Mouse (Mus musculus) stomach, postnatal 0 days (tissue): ENCODE data around the gene Ube2q1. TPM values are rescaled to one million over a fixed set of nuclear protein-coding genes. Genes with fewer than 3 reads are reported as not detected.

ENCODE experiments used
- ATAC-seq: fragments of 200-750 bp; cut with Nextera tagmentation; 2 replicates; pipeline ENCODE4 v1.8.0; 2017; ENCODE audit not compliant: low FRiP score, low TSS enrichment
- DNase-seq: peaks from one replicate; pipeline ENCODE4 v3.0.0-alpha.2; 2016; ENCODE audit warnings: low spot score
- H3K27ac ChIP-seq: fragments of 300-500 bp; sonication (generic); replicated peaks from 2 replicates; pipeline ENCODE4 v1.5.1; 2014; ENCODE audit warnings: mild to moderate bottlenecking, control low read depth
- H3K27me3 ChIP-seq: fragments of 300-500 bp; sonication (generic); 2 replicates; pipeline ENCODE4 v1.6.1; 2014; ENCODE audit warnings: low read length; ENCODE audit not compliant: control insufficient read depth, insufficient read depth
- H3K36me3 ChIP-seq: fragments of 300-500 bp; sonication (generic); 2 replicates; pipeline ENCODE4 v1.6.1; 2014; ENCODE audit warnings: low read length, mixed read lengths; ENCODE audit not compliant: control insufficient read depth, insufficient read depth
- H3K4me1 ChIP-seq: fragments of 300-500 bp; sonication (generic); replicated peaks from 2 replicates; pipeline ENCODE4 v1.6.1; 2014; ENCODE audit warnings: antibody characterized with exemption; ENCODE audit not compliant: control insufficient read depth, insufficient read depth
- H3K4me2 ChIP-seq: fragments of 300-500 bp; sonication (generic); replicated peaks from 2 replicates; pipeline ENCODE4 v1.6.1; 2014; ENCODE audit warnings: low read depth, mild to moderate bottlenecking, control low read depth, moderate library complexity
- H3K4me3 ChIP-seq: fragments of 300-500 bp; sonication (generic); 2 replicates; pipeline ENCODE4 v1.5.1; 2014; ENCODE audit warnings: low read depth, low read length, control low read depth
- H3K9ac ChIP-seq: fragments of 300-500 bp; sonication (generic); 2 replicates; pipeline ENCODE4 v1.6.1; 2014; ENCODE audit warnings: mild to moderate bottlenecking, low read length, control low read depth, mixed read lengths
- H3K9me3 ChIP-seq: fragments of 300-500 bp; sonication (generic); 2 replicates; pipeline ENCODE4 v1.6.1; 2016; ENCODE audit warnings: low read length; ENCODE audit not compliant: control insufficient read depth
- CTCF ChIP-seq: IDR thresholded peaks from 2 replicates; pipeline ENCODE4 v1.5.1; 2016; ENCODE audit warnings: antibody characterized with exemption, low read depth, mild to moderate bottlenecking, moderate library complexity
- EP300 ChIP-seq: optimal IDR thresholded peaks from 2 replicates; pipeline ENCODE3; 2016; ENCODE audit warnings: antibody characterized with exemption
- WGBS: fragments of 180-500 bp; shearing (Covaris S2); extraction: QIAGEN DNeasy Blood & Tissue Kit; methylation state at CpG from one replicate; pipeline ENCODE4 v1.1.7; 2014; 5-methylcytosine and 5-hydroxymethylcytosine counted together
- polyA plus RNA-seq: library from polyadenylated mRNA; unstranded; fragments of >200 nt; fragmentation: Nextera tagmentation; extraction: Ambion mirVana; gene quantifications from 2 replicates; pipeline ENCODE4 v1.2.1, GENCODE M21; 2015

Ube2q1 gene
- polyA plus RNA-seq, 1 experiment from 2014 or later = 6.5 TPM

- no peak for DNase-seq
- Histone ChIP-seq H3K27me3 (no peaks in the 10 kb centered on the region), H3K4me1 (peaks cover 8% of the 10 kb centered on the region; the same call in 1 of the 2 replicates), H3K36me3 (peaks cover 32% of the 10 kb centered on the region), H3K9ac (no peak overlapping the region), H3K9me3 (no peaks in the 10 kb centered on the region), H3K4me3 (no peak overlapping the region), H3K4me2 (no peak overlapping the region), H3K27ac (no peak overlapping the region)
- TF ChIP-seq EP300 (no peak), CTCF (0 out of 2 replicates have a peak, but pooled peaks have one; percentile 12)
- 80% methylated on average over 4 of the region's 4 CpGs for WGBS
- ATAC-seq = no peak
Observed at GRCm38 (mm10) chr3:89776001-89776400, 2.6 kb downstream of the Ube2q1 start.

GRCm38 (mm10) chr3:89780102-89780501 is 6.7 kb downstream of the Ube2q1 start:
- Histone ChIP-seq H3K9ac (no peak overlapping the region), H3K4me1 (peaks cover 3% of the 10 kb centered on the region; the same call in 1 of the 2 replicates), H3K27me3 (no peaks in the 10 kb centered on the region), H3K36me3 (peaks cover 49% of the 10 kb centered on the region), H3K9me3 (no peaks in the 10 kb centered on the region), H3K4me3 (no peak overlapping the region), H3K27ac (no peak overlapping the region), H3K4me2 (no peak overlapping the region)
- WGBS = 87% methylated on average over 4 of the region's 4 CpGs
- DNase-seq (no peak), ATAC-seq (no peak)
- no peak for TF ChIP-seq CTCF
- no peak for TF ChIP-seq EP300

GRCm38 (mm10) chr3:89781640-89782039 is 8.2 kb downstream of the Ube2q1 start:
- no peak for TF ChIP-seq EP300
- no peak for TF ChIP-seq CTCF
- ATAC-seq (no peak), DNase-seq (no peak)
- Histone ChIP-seq H3K4me2 (no peak overlapping the region), H3K9me3 (no peaks in the 10 kb centered on the region), H3K27ac (no peak overlapping the region), H3K4me3 (no peak overlapping the region), H3K27me3 (no peaks in the 10 kb centered on the region), H3K36me3 (peaks cover 47% of the 10 kb centered on the region), H3K4me1 (peaks cover 4% of the 10 kb centered on the region; the same call in 1 of the 2 replicates), H3K9ac (no peak overlapping the region)
- 79% methylated on average over 5 of the region's 5 CpGs for WGBS

GRCm38 (mm10) chr3:89784991-89785753 is 11.8 kb downstream of the Ube2q1 start:
- Histone ChIP-seq H3K4me1 (peaks cover 4% of the 10 kb centered on the region; the same call in 1 of the 2 replicates), H3K9ac (peak overlapping the region; percentile 48), H3K27ac (peak overlapping the region; percentile 61), H3K9me3 (no peaks in the 10 kb centered on the region), H3K27me3 (no peaks in the 10 kb centered on the region), H3K4me3 (0 out of 2 replicates have a peak overlapping the region, but pooled peaks have one; percentile 17), H3K4me2 (peak overlapping the region; percentile 44), H3K36me3 (peaks cover 25% of the 10 kb centered on the region)
- TF ChIP-seq CTCF = peak; percentile 96
- no peak for TF ChIP-seq EP300
- 10% methylated on average over 11 of the region's 11 CpGs for WGBS
- DNase-seq = peak; percentile 86
- peak; percentile 85 for ATAC-seq

GRCm38 (mm10) chr3:89786275-89786674 is 12.9 kb downstream of the Ube2q1 start:
- H3K4me2 ChIP-seq = no peak overlapping the region
- no peaks in the 10 kb centered on the region for H3K27me3 ChIP-seq
- 85% methylated on average over 6 of the region's 6 CpGs for WGBS
- DNase-seq = no peak
- H3K36me3 ChIP-seq = peaks cover 14% of the 10 kb centered on the region
- no peak overlapping the region for H3K4me3 ChIP-seq
- ATAC-seq = no peak
- TF ChIP-seq CTCF = no peak
- no peak for TF ChIP-seq EP300
- peaks cover 4% of the 10 kb centered on the region; the same call in 1 of the 2 replicates for H3K4me1 ChIP-seq
- no peak overlapping the region for H3K9ac ChIP-seq
- H3K9me3 ChIP-seq = no peaks in the 10 kb centered on the region
- H3K27ac ChIP-seq = no peak overlapping the region

GRCm38 (mm10) chr3:89788680-89789352 is 15.4 kb downstream of the Ube2q1 start:
- WGBS = 77% methylated on average over 16 of the region's 16 CpGs
- no peak for DNase-seq
- H3K4me3 ChIP-seq = no peak overlapping the region
- H3K4me1 ChIP-seq = peaks cover 4% of the 10 kb centered on the region; the same call in 1 of the 2 replicates
- no peak overlapping the region for H3K27ac ChIP-seq
- no peaks in the 10 kb centered on the region for H3K27me3 ChIP-seq
- H3K9me3 ChIP-seq = no peaks in the 10 kb centered on the region
- ATAC-seq = no peak
- no peaks in the 10 kb centered on the region for H3K36me3 ChIP-seq
- H3K9ac ChIP-seq = no peak overlapping the region
- H3K4me2 ChIP-seq = no peak overlapping the region
- no peak for TF ChIP-seq EP300
- peak; percentile 18; the same call in 1 of the 2 replicates for TF ChIP-seq CTCF
